Mouse (Mus musculus) left cerebral cortex, postnatal 36 days (tissue): ENCODE data around the gene Efr3b. TPM values are rescaled to one million over a fixed set of nuclear protein-coding genes. Genes with fewer than 3 reads are reported as not detected.

Source experiments
- DNase-seq, 2 experiments: peaks; one replicate each; pipeline ENCODE4 v3.0.0; 2021 to 2022; ENCODE audit warnings: low spot score in 2 of 2, mixed read lengths in 1 of 2
- intact Hi-C: fragments of 180-260 bp; cut with DNase I; formaldehyde crosslinking; loops from one replicate; pipeline ENCODE4 v1.15.1; 2025
- total RNA-seq, 2 experiments: library from RNA; stranded (reverse); gene quantifications; 2 replicates each; pipeline ENCODE4 v1.2.3; 2021

Efr3b gene
- total RNA-seq, 2 experiments from 2014 or later: 105 TPM

DNA sequence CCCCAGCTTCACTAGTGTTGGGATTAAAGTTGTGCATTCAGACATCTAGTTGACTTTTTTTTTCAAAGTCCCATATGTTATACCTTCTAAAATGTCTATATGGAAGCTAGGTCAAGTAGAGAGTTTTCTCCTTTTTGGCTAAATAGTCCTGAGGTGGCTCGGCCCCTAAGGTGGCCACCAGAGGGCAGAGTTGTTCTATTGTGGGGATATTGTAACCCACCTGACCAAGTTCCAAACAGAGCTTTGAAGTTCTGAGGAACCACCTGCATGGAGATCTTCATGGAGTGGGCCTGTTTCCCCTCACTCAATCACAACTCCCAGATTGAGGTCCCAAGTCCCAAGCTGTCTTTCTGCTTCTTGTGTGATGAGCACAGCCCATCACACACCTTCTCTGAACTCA, 112.6 kb downstream of the Efr3b start:
- intact Hi-C loops: loop anchor here (1.0 to 5.0 kb wide), 2 partner anchors 56 to 154 kb away; no protein-coding TSS in a partner anchor
- peak; percentile 52 to 55 for DNase-seq

DNA sequence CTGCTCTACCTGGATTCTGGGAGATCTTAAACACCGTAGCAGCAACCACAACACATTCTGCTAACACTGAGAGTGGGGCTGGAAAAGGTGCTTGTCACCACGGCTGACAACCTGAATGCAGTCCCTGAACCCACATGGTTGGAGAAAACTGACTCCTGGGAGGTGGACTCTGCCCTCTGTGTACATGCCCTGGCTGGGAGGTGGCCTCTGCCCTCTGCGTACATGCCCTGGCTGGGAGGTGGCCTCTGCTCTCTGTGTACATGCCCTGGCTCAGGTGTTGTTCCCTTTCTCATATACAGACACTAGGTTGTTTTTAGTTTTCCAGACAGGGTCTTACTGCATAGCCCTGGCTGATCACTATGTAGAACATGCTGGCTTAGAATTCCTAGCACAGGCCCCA, 119.3 kb downstream of the Efr3b start:
- no peak for DNase-seq
- intact Hi-C loops: no loop called here

DNA sequence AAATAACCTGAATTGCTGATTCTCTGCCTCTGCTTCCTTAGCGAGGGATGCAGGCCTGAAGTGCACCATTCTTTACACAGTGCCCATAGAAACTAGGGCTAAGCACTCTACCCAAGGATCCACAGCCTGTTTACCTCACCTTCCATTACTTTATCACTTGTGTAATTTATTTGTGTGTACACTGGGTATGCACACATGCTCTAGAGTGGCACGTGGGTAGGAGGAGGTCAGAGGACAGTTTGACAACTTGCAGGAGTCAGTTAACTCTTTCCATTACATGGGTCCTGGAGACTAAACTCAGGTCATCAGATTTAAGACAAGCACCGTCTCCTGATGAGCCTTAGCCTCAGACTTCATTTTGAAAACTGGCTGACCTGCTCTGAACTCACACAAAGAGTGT, 120.1 kb downstream of the Efr3b start:
- intact Hi-C loops: no loop called here

DNA sequence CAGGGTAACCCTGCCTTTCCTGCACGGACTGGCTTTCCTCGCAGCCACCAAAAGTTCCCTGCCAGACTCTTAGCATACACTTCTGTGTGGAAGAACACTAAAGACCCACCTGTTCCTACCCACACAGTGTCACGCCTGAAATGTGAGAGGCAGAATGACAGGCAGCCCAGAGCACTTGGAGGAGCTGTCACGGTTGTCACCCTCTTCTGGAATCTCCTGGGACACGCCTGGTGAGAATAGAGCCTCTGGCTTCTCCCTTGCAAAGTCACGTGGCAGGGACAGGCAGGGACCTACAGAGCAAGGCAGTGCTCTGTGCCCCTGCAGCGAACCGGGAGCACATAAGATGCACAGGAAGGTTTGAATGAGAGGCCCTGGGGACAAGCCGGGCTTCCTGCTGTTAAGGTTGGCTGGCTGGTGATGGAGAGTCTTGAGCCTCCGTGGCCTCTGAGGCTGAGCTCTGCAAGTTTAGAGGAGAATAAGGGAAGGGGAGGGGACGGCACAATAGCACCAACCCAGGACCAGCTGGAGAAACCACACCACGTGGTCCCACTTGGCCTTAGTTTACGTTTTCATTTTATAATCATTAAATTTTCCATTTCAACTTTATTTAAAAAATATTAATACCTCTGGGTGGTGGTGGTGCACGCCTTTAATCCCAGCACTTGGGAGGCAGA, 120.9 kb downstream of the Efr3b start:
- intact Hi-C loops: no loop called here
- DNase-seq: no peak

More for the DNA sequence above, 120.1 kb downstream of the Efr3b start:
- DNase-seq: no peak

DNA sequence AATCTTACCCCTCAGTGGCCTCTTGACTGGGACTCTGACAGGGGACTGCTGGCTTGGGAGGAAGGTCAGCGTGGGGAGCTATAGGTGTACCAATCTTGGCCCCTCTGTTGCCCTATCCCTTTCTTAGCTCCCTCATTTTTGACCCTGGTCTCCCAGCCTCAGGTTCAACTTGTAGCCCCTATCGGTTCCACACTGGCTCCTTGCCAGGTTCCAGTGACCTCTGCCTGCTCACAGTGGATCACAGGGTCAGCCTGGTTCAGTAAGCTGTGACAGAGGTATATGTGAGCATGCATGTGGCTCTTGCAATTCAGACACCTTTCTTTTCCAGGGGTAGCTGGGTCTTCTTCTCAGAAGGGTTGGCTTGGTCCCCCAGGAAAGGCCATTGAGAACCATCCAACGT, 122.9 kb downstream of the Efr3b start:
- DNase-seq: no peak
- intact Hi-C loops: no loop called here

Other genes starting within 250 kb of the Efr3b start
- gene Dnmt3a, start 232.9 kb downstream of the Efr3b start, total RNA-seq: 100 to 1,000 TPM; 100 to 124 TPM
- gene Pomc, start 84.0 kb downstream of the Efr3b start, total RNA-seq: 1 to 10 TPM; 1.6 to 3.2 TPM
- gene Dnajc27, start 43.7 kb upstream of the Efr3b start, total RNA-seq: 100 to 1,000 TPM in 1 of 2 experiments, 10 to 100 TPM in 1; 93.0 to 100 TPM
- gene Adcy3, start 94.2 kb upstream of the Efr3b start, total RNA-seq: 10 to 100 TPM; 48.4 to 53.4 TPM
- 1 to 10 TPM; 8.7 to 9.2 TPM for gene Ptrhd1, start 195.1 kb upstream of the Efr3b start, total RNA-seq
- 1 to 10 TPM; 3.8 to 4.7 TPM for gene Cenpo, start 195.4 kb upstream of the Efr3b start, total RNA-seq